Mouse (Mus musculus) spleen, postnatal 36 days (tissue): ENCODE measurements at regions not wholly inside any gene's neighbourhood (a gene's known extent, or its start where the extent isn't known, plus 50 kb on each side); places are given as distances from the start of the nearest gene placed in this dataset.

Experiments
- DNase-seq, 2 experiments: peaks; one replicate each; pipeline ENCODE4 v3.0.0; 2022; ENCODE audit warnings: low spot score in 2 of 2, mixed read lengths in 1 of 2

DNA sequence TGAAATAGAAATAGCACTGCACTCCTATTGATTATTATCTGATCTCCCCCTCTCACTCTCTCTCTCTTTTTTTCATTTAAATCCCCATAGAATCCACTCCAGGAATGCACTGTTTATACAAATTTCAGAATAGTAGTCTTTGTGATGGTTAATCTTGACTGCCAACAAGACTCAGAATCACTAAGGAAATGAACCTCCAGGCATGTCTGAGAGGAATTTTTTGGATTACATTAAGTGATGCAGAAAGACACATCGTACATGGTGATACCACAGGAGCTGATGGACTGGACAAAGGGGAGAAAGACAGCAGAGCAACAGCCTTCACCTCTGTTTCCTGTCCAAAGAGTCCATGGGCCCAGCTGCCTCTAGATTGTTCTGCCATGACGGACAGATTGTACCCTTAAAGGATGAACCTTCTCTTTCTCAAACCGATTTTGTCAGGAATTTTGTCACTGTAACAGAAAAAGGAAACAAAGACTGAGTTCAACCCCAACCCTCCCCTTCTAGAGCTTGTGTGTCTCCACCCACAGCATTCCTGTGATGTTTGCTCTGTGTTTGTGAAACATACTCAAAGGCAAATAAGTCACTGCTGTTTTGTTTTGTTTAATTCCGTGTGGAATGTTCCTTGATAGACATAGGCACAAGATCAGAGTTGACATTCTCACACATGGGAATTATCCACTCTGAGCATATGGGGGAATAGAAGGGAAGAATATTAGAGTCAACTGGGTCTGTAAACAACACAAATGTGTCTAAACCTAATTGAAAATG, 59.1 kb upstream of the Gm34302 start:
- no peak for DNase-seq

DNA sequence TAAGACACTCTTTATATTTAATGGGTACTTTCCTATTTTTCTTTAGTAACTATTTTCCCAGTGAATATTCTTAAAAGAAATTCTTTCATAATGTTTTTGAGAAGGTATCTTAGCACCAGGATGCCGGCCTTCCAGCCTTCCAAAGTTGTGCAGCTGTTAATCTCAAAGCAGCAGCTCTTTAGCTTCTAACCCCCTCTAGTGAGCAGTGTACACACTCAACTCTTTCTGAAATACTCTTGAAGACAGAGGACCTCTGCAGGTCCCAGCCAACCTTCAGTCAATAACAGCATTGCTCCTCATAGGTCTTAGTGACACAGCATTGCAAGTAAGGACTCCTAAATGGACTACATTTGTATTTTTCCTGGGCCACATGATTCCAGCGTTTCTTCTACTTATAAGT, 55.2 kb upstream of the Gm34302 start:
- no peak for DNase-seq

DNA sequence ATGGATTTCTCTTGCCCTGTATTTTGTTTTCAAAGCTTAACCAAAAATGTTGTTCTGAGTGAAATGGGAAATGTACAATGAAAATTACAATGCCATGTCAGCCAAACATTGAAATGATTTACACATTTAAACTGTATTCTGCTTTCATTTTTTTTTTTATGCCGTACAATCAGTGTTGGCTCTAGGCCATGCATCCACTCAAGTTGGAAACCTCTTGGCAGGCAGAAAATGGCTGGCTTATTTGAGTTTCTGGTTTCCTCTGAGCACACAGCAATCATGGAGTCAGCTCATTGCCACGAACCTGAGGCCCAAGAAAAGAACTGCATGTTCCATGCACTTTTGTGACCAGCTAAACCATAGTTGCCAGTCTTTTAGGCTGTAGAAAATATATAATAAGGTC, 50.5 kb upstream of the Gm34302 start:
- DNase-seq: no peak
